Comparison of ENCODE assay signal across 23 mouse cellular contexts in the genomic region with DNA sequence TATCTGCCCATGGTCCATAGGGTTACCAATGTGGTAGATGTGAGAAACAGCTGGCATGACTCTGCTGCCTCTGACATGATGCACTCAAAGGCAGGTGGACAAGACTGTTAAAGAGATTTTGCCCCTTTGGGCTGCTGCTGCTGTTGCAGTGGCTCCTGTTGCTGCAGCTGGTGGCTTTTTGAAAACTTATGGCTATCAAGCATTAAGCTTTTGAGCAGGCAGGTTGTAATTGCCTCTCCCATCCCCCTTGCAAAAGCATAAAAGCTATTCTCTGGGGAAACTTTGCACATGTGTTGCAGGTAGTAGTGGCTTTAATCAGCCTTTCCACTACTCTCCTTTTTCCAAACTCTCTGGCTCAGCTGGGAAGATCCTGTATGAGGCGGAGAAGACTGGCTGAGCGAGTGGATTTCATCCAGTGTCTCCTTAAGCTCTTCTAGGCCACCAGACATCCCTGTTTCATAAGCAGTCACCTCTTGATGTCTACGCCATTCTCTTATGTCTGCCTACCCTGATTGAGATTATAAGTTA.
DNase-seq lines count a peak whose midpoint lies in the region; ATAC-seq and TF ChIP-seq lines count a peak whose summit lies in the region.
"Had no signal": no experiment of that assay in that cellular context is flagged by ENCODE, and none has a peak within 500 bp of the region (broad histone marks: within the 10 kb centered on the region; RNA-seq: fewer than 3 reads in every experiment).

No protein-coding gene starts in this region.

- no peaks in the 10 kb centered on the region for H3K9me3 ChIP-seq in neural tube, embryonic 15.5 days (replicated peaks)
- H3K9me3 ChIP-seq in limb, embryonic 10.5 days (replicated peaks): no peaks in the 10 kb centered on the region
- H3K9me3 ChIP-seq in limb, embryonic 14.5 days (ENCODE audit: control insufficient read depth, low read length): no peaks in the 10 kb centered on the region
- H3K9me3 ChIP-seq: embryonic facial prominence, embryonic 15.5 days; forebrain, embryonic 10.5 days; G1E; heart, embryonic 10.5 days; heart, embryonic 15.5 days; hindbrain, embryonic 13.5 days had no signal

- no peaks in the 10 kb centered on the region for H3K4me1 ChIP-seq in neural tube, embryonic 15.5 days
- H3K4me1 ChIP-seq in limb, embryonic 10.5 days: peaks cover 38% of the 10 kb centered on the region
- H3K4me1 ChIP-seq in limb, embryonic 14.5 days (ENCODE audit: control insufficient read depth, insufficient read depth, low read length): peaks cover 12% of the 10 kb centered on the region
- H3K4me1 ChIP-seq: embryonic facial prominence, embryonic 15.5 days; heart, embryonic 10.5 days; heart, embryonic 15.5 days; hindbrain, embryonic 13.5 days had no signal

- H3K4me2 ChIP-seq in neural tube, embryonic 15.5 days: no peak overlapping the region
- H3K4me2 ChIP-seq in limb, embryonic 14.5 days (replicated peaks; ENCODE audit: low read depth, low read length, severe bottlenecking): no peak overlapping the region
- H3K4me2 ChIP-seq: embryonic facial prominence, embryonic 15.5 days; heart, embryonic 15.5 days; hindbrain, embryonic 13.5 days had no signal

- WGBS in neural tube, embryonic 15.5 days: 93% methylated on average over 3 of the region's 3 CpGs
- 90% methylated on average over 3 of the region's 3 CpGs for WGBS in limb, embryonic 10.5 days
- WGBS in limb, embryonic 14.5 days: 58% methylated on average over 3 of the region's 3 CpGs

- no peak for ATAC-seq in neural tube, embryonic 15.5 days (ENCODE audit: low FRiP score)
- ATAC-seq in limb, embryonic 14.5 days (ENCODE audit: low FRiP score, low read depth): peak; percentile 37; the same call in 1 of the 2 replicates
- ATAC-seq: forebrain, embryonic 14.5 days; hindbrain, postnatal 0 days had no signal

- DNase-seq in neural tube, embryonic 10.5 days (ENCODE audit: extremely low spot score, low spot score): peak; percentile 20
- DNase-seq in limb, embryonic 10.5 days (ENCODE audit: low spot score): peak; percentile 38
- peak; percentile 42 for DNase-seq in limb, embryonic 14.5 days (ENCODE audit: low spot score)
- no peak for DNase-seq in yolk sac, embryonic 10.5 days (ENCODE audit: low spot score)
- DNase-seq in urinary bladder, postnatal 14 days (ENCODE audit: low spot score): no peak
- no peak for DNase-seq in cerebellum, postnatal 25 days
- DNase-seq: adrenal gland, postnatal 10 days; cerebellum, adult 11 months; cerebellum, adult 8-10 months; cerebellum, postnatal 36 days; gastrocnemius, postnatal 36 days; heart, adult 11 months; heart, postnatal 14 days had no signal

- H3K9ac ChIP-seq in neural tube, embryonic 15.5 days (replicated peaks): no peak overlapping the region
- H3K9ac ChIP-seq in limb, embryonic 14.5 days (ENCODE audit: low read depth, low read length, severe bottlenecking): no peak overlapping the region
- H3K9ac ChIP-seq: embryonic facial prominence, embryonic 15.5 days; heart, embryonic 15.5 days; hindbrain, embryonic 13.5 days had no signal

- H3K4me3 ChIP-seq in neural tube, embryonic 15.5 days (replicated peaks): no peak overlapping the region
- no peak overlapping the region for H3K4me3 ChIP-seq in limb, embryonic 10.5 days
- H3K4me3 ChIP-seq in limb, embryonic 14.5 days (replicated peaks; ENCODE audit: low read length): no peak overlapping the region
- H3K4me3 ChIP-seq: embryonic facial prominence, embryonic 15.5 days; erythroblast, embryonic 14.5 days; forebrain, embryonic 10.5 days; heart, embryonic 10.5 days; heart, embryonic 15.5 days; hindbrain, embryonic 13.5 days had no signal

- H3K27me3 ChIP-seq in neural tube, embryonic 15.5 days (replicated peaks): no peaks in the 10 kb centered on the region
- H3K27me3 ChIP-seq in limb, embryonic 10.5 days (ENCODE audit: low read depth, poor library complexity, severe bottlenecking): no peaks in the 10 kb centered on the region
- no peaks in the 10 kb centered on the region for H3K27me3 ChIP-seq in limb, embryonic 14.5 days (ENCODE audit: control insufficient read depth, insufficient read depth, low read length)
- H3K27me3 ChIP-seq: embryonic facial prominence, embryonic 15.5 days; heart, embryonic 15.5 days; hindbrain, embryonic 13.5 days had no signal

- TF ChIP-seq POLR2A in limb, embryonic 14.5 days (IDR thresholded peaks at IDR 0.05; ENCODE audit: borderline replicate concordance, extremely low read depth, insufficient read depth, insufficient read length): no peak

- no peaks in the 10 kb centered on the region for H3K36me3 ChIP-seq in neural tube, embryonic 15.5 days
- no peaks in the 10 kb centered on the region for H3K36me3 ChIP-seq in limb, embryonic 10.5 days
- H3K36me3 ChIP-seq in limb, embryonic 14.5 days (ENCODE audit: control insufficient read depth, insufficient read depth, low read length): no peaks in the 10 kb centered on the region
- H3K36me3 ChIP-seq: embryonic facial prominence, embryonic 15.5 days; forebrain, embryonic 10.5 days; G1E; heart, embryonic 10.5 days; heart, embryonic 15.5 days; hindbrain, embryonic 13.5 days had no signal

- H3K27ac ChIP-seq in neural tube, embryonic 15.5 days (replicated peaks): no peak overlapping the region
- peak overlapping the region; percentile 7; the same call in 1 of the 2 replicates for H3K27ac ChIP-seq in limb, embryonic 10.5 days
- H3K27ac ChIP-seq in limb, embryonic 14.5 days (replicated peaks; ENCODE audit: low read depth, low read length): no peak overlapping the region
- H3K27ac ChIP-seq: embryonic facial prominence, embryonic 15.5 days; forebrain, embryonic 10.5 days; heart, embryonic 10.5 days; heart, embryonic 15.5 days; hindbrain, embryonic 13.5 days; hindbrain, postnatal 0 days had no signal

Comparison
In these comparisons a context has a peak if more than half of its experiments do, and no peak if none do; other contexts are left out.
1. DNase-seq: peak in neural tube, embryonic 10.5 days (single experiment), limb, embryonic 10.5 days (single experiment) and limb, embryonic 14.5 days (single experiment); none in yolk sac, embryonic 10.5 days (single experiment), urinary bladder, postnatal 14 days (single experiment) and cerebellum, postnatal 25 days (0 of 2).